ENCODE assay signal across 33 mouse cellular contexts in genomic region chr12:102710851-102711375, GRCm38 (mm10). TPM values are rescaled to one million over a fixed set of nuclear protein-coding genes. Genes with fewer than 3 reads are reported as not detected.
A peak's percentile ranks its signal among the peaks of the same experiment; 100 is the strongest.
DNase-seq lines count a peak whose midpoint lies in the region; ATAC-seq and TF ChIP-seq lines count a peak whose summit lies in the region.
"Had no signal": no experiment of that assay in that cellular context is flagged by ENCODE, and none has a peak within 500 bp of the region (broad histone marks: within the 10 kb centered on the region; RNA-seq: fewer than 3 reads in every experiment).

No protein-coding gene starts in this region.

- no peak overlapping the region for H3K27ac ChIP-seq in liver, embryonic 11.5 days (ENCODE audit: low read depth, low read length)
- H3K27ac ChIP-seq: embryonic facial prominence, embryonic 15.5 days; heart, embryonic 13.5 days; hindbrain, embryonic 12.5 days; kidney, postnatal 0 days; limb, embryonic 13.5 days; liver, embryonic 13.5 days; stomach, embryonic 15.5 days had no signal

- peaks cover 6% of the 10 kb centered on the region; the same call in 1 of the 2 replicates for H3K27me3 ChIP-seq in E14TG2a.4 (ENCODE audit: insufficient read depth, low read length)
- no peaks in the 10 kb centered on the region for H3K27me3 ChIP-seq in liver, embryonic 11.5 days (replicated peaks; ENCODE audit: control insufficient read depth, insufficient read depth, low read length)
- H3K27me3 ChIP-seq: embryonic facial prominence, embryonic 15.5 days; limb, embryonic 13.5 days; Patski; stomach, embryonic 15.5 days had no signal

- H3K4me3 ChIP-seq in E14TG2a.4 (replicated peaks; ENCODE audit: low read length): 0 out of 2 replicates have a peak overlapping the region, but pooled peaks have one; percentile 24
- H3K4me3 ChIP-seq in liver, embryonic 11.5 days (ENCODE audit: low read depth, low read length): no peak overlapping the region
- H3K4me3 ChIP-seq: embryonic facial prominence, embryonic 15.5 days; heart, embryonic 13.5 days; hindbrain, embryonic 12.5 days; limb, embryonic 13.5 days; liver, embryonic 13.5 days; megakaryocyte, embryonic 14.5 days; stomach, embryonic 15.5 days had no signal

- no peak for TF ChIP-seq CTCF in E14TG2a.4 (conservative IDR thresholded peaks at IDR 0.05; ENCODE audit: low read length)

- H3K9me3 ChIP-seq in E14TG2a.4 (ENCODE audit: low read length): no peaks in the 10 kb centered on the region
- no peaks in the 10 kb centered on the region for H3K9me3 ChIP-seq in liver, embryonic 11.5 days (ENCODE audit: control insufficient read depth, low read length)
- H3K9me3 ChIP-seq: embryonic facial prominence, embryonic 15.5 days; heart, embryonic 13.5 days; hindbrain, embryonic 12.5 days; limb, embryonic 13.5 days; liver, embryonic 13.5 days; megakaryocyte, embryonic 14.5 days; stomach, embryonic 15.5 days had no signal

- no peak overlapping the region for H3K4me2 ChIP-seq in liver, embryonic 11.5 days
- H3K4me2 ChIP-seq: embryonic facial prominence, embryonic 15.5 days; heart, embryonic 13.5 days; hindbrain, embryonic 12.5 days; limb, embryonic 13.5 days; liver, embryonic 13.5 days; lung, embryonic 14.5 days; stomach, embryonic 15.5 days had no signal

- no peak overlapping the region for H3K9ac ChIP-seq in liver, embryonic 11.5 days (ENCODE audit: low read depth, low read length)
- H3K9ac ChIP-seq: embryonic facial prominence, embryonic 15.5 days; heart, embryonic 13.5 days; hindbrain, embryonic 12.5 days; limb, embryonic 13.5 days; liver, embryonic 13.5 days; lung, embryonic 14.5 days; stomach, embryonic 15.5 days had no signal

- 65% methylated on average over 4 of the region's 4 CpGs for WGBS in liver, embryonic 11.5 days

- H3K4me1 ChIP-seq in E14TG2a.4 (replicated peaks; ENCODE audit: low read depth, low read length): peaks cover 95% of the 10 kb centered on the region
- no peaks in the 10 kb centered on the region for H3K4me1 ChIP-seq in liver, embryonic 11.5 days (replicated peaks; ENCODE audit: control insufficient read depth, insufficient read depth, low read length)

- ATAC-seq in cerebellum, adult (ENCODE audit: insufficient number of reproducible peaks, low FRiP score, low TSS enrichment): peak; percentile 88
- no peak for ATAC-seq in liver, embryonic 11.5 days (replicated peaks; ENCODE audit: low FRiP score)
- ATAC-seq: activated CD4-positive, CD25-positive, alpha-beta regulatory T cell, adult 4 months; forebrain, embryonic 14.5 days; midbrain, embryonic 16.5 days; Patski had no signal

- DNase-seq in cerebellum, postnatal 4 days (ENCODE audit: low spot score in 2 of 2): no peak
- peak; percentile 89 for DNase-seq in cerebellum, adult 11 months
- peak; percentile 96 for DNase-seq in cerebellum, adult 9-11 months
- no peak for DNase-seq in thymus, postnatal 0 days (ENCODE audit: low spot score)
- no peak for DNase-seq in liver, embryonic 11.5 days (ENCODE audit: low spot score)
- no peak for DNase-seq in thymus, postnatal 14 days
- DNase-seq: adrenal gland, postnatal 10 days; gastrocnemius, postnatal 14 days; heart, adult 18-20 months; heart, postnatal 14 days; kidney, adult 11 months; layer of hippocampus, adult 9-11 months; liver, embryonic 13.5 days; lung, embryonic 14.5 days; lung, postnatal 36 days; right cerebral cortex, postnatal 4 days; thymus, adult 18-20 months had no signal

- no peaks in the 10 kb centered on the region for H3K36me3 ChIP-seq in E14TG2a.4 (ENCODE audit: insufficient read depth, low read length)
- H3K36me3 ChIP-seq in liver, embryonic 11.5 days (ENCODE audit: control insufficient read depth, insufficient read depth, low read length): no peaks in the 10 kb centered on the region
- H3K36me3 ChIP-seq: embryonic facial prominence, embryonic 15.5 days; heart, embryonic 13.5 days; hindbrain, embryonic 12.5 days; limb, embryonic 13.5 days; liver, embryonic 13.5 days; stomach, embryonic 15.5 days had no signal

RNA-seq across cellular contexts. Expression of gene Itpk1, which starts 6.2 kb away (rescaled TPM):
- polyA plus RNA-seq in thymus, postnatal 0 days (2015; fragmentation: Nextera tagmentation; extraction: Ambion mirVana): 18.6 and 19.9 TPM in 2 replicates
- polyA plus RNA-seq in liver, embryonic 11.5 days (2014; fragmentation: Nextera tagmentation; extraction: Ambion mirVana): 5.8 and 7.3 TPM in 2 replicates

RNA-seq across cellular contexts. Expression of gene Moap1, which starts 32.5 kb away (rescaled TPM):
- polyA plus RNA-seq in thymus, postnatal 0 days (2015; fragmentation: Nextera tagmentation; extraction: Ambion mirVana): 15.3 and 16.1 TPM in 2 replicates
- polyA plus RNA-seq in liver, embryonic 11.5 days (2014; fragmentation: Nextera tagmentation; extraction: Ambion mirVana): 18.3 and 18.4 TPM in 2 replicates

RNA-seq across cellular contexts. Expression of gene Tmem251, which starts 32.6 kb away (rescaled TPM):
- polyA plus RNA-seq in thymus, postnatal 0 days (2015; fragmentation: Nextera tagmentation; extraction: Ambion mirVana): 18.6 and 20.5 TPM in 2 replicates
- polyA plus RNA-seq in liver, embryonic 11.5 days (2014; fragmentation: Nextera tagmentation; extraction: Ambion mirVana): 12.6 and 14.0 TPM in 2 replicates

RNA-seq across cellular contexts. Expression of gene Gm28051, which starts 46.7 kb away (rescaled TPM):
- polyA plus RNA-seq in thymus, postnatal 0 days (2015; fragmentation: Nextera tagmentation; extraction: Ambion mirVana): not detected in 2 replicates
- polyA plus RNA-seq in liver, embryonic 11.5 days (2014; fragmentation: Nextera tagmentation; extraction: Ambion mirVana): not detected in 2 replicates
- polyA plus RNA-seq: activated CD4-positive, CD25-positive, alpha-beta regulatory T cell, adult 4 months; embryonic facial prominence, embryonic 15.5 days; forebrain, embryonic 14.5 days; heart, embryonic 13.5 days; hindbrain, embryonic 12.5 days; kidney, postnatal 0 days; large intestine, adult 2 months; limb, embryonic 13.5 days; liver, embryonic 13.5 days; lung, embryonic 14.5 days; midbrain, embryonic 16.5 days; neural tube, embryonic 14.5 days; Patski; stomach, embryonic 15.5 days; urinary bladder, adult 2 months had no signal

RNA-seq across cellular contexts. Expression of gene Gon7, which starts 46.7 kb away (rescaled TPM):
- 28.4 and 31.8 TPM in 2 replicates for polyA plus RNA-seq in thymus, postnatal 0 days (2015; fragmentation: Nextera tagmentation; extraction: Ambion mirVana)
- 31.0 and 36.8 TPM in 2 replicates for polyA plus RNA-seq in liver, embryonic 11.5 days (2014; fragmentation: Nextera tagmentation; extraction: Ambion mirVana)

Comparison
In these comparisons a context has a peak if more than half of its experiments do, and no peak if none do; other contexts are left out.
1. DNase-seq: peak in cerebellum, adult 11 months (single experiment) and cerebellum, adult 9-11 months (single experiment); none in cerebellum, postnatal 4 days (0 of 2), thymus, postnatal 0 days (single experiment), liver, embryonic 11.5 days (single experiment) and thymus, postnatal 14 days (single experiment).